Comparison of ENCODE assay signal across 23 mouse cellular contexts in the genomic region with DNA sequence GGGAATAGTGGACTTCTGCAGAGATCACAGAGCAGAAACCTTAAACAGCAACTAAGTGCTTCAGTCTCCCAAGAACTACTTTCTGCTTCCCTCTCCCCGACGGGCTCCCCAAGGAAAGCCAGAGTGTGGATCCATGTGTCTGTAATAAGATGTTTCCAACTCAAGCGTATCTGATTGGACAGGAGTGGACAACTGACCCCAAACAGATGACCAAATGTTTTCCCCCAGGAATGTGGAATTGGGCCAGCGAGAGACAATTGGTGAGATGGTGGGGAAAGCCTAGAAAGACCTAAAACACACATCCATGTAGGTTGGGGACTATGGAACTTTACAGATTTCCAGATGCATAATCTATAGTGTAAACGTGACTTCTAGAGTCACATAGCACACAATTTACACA. TPM values are rescaled to one million over a fixed set of nuclear protein-coding genes. Genes with fewer than 3 reads are reported as not detected.
DNase-seq lines count a peak whose midpoint lies in the region; ATAC-seq and TF ChIP-seq lines count a peak whose summit lies in the region.
"Had no signal": no experiment of that assay in that cellular context is flagged by ENCODE, and none has a peak within 500 bp of the region (broad histone marks: within the 10 kb centered on the region; RNA-seq: fewer than 3 reads in every experiment).

No protein-coding gene starts in this region.

- H3K4me1 ChIP-seq in forebrain, postnatal 0 days (ENCODE audit: insufficient read depth), result peaks cover 9% of the 10 kb centered on the region; the same call in 1 of the 2 replicates
- H3K4me1 ChIP-seq in forebrain, embryonic 14.5 days (ENCODE audit: control insufficient read depth, insufficient read depth, low read length), result no peaks in the 10 kb centered on the region
- H3K4me1 ChIP-seq in kidney, embryonic 15.5 days, result peaks cover 46% of the 10 kb centered on the region
- H3K4me1 ChIP-seq in embryonic facial prominence, embryonic 12.5 days, result peaks cover 41% of the 10 kb centered on the region
- H3K4me1 ChIP-seq in limb, embryonic 15.5 days, result peaks cover 47% of the 10 kb centered on the region
- H3K4me1 ChIP-seq: midbrain, embryonic 15.5 days; neural tube, embryonic 12.5 days had no signal

- WGBS in forebrain, postnatal 0 days, result 87% methylated on average over 5 of the region's 5 CpGs
- WGBS in forebrain, embryonic 14.5 days, result 89% methylated on average over 5 of the region's 5 CpGs
- 72% methylated on average over 5 of the region's 5 CpGs for WGBS in kidney, embryonic 15.5 days
- 69% methylated on average over 5 of the region's 5 CpGs for WGBS in embryonic facial prominence, embryonic 12.5 days
- WGBS in limb, embryonic 15.5 days, result 80% methylated on average over 5 of the region's 5 CpGs

- no peaks in the 10 kb centered on the region for H3K27me3 ChIP-seq in forebrain, postnatal 0 days (ENCODE audit: insufficient read depth, low read length)
- H3K27me3 ChIP-seq in forebrain, embryonic 14.5 days (replicated peaks; ENCODE audit: control insufficient read depth, insufficient read depth, low read length), result no peaks in the 10 kb centered on the region
- H3K27me3 ChIP-seq in kidney, embryonic 15.5 days, result no peaks in the 10 kb centered on the region
- no peaks in the 10 kb centered on the region for H3K27me3 ChIP-seq in embryonic facial prominence, embryonic 12.5 days
- H3K27me3 ChIP-seq in limb, embryonic 15.5 days, result no peaks in the 10 kb centered on the region
- H3K27me3 ChIP-seq: intestine, embryonic 15.5 days; midbrain, embryonic 15.5 days; neural tube, embryonic 12.5 days had no signal

- ATAC-seq in forebrain, postnatal 0 days, result no peak
- ATAC-seq in forebrain, embryonic 14.5 days, result no peak
- ATAC-seq in kidney, embryonic 15.5 days (replicated peaks; ENCODE audit: low FRiP score), result no peak
- no peak for ATAC-seq in embryonic facial prominence, embryonic 12.5 days (ENCODE audit: insufficient number of reproducible peaks, insufficient read depth, low FRiP score, low TSS enrichment)
- no peak for ATAC-seq in limb, embryonic 15.5 days (ENCODE audit: insufficient number of reproducible peaks, low FRiP score, low TSS enrichment, low read depth)
- ATAC-seq: hindbrain, embryonic 16.5 days; intestine, embryonic 15.5 days; midbrain, embryonic 15.5 days had no signal

- DNase-seq in forebrain, postnatal 0 days, result no peak
- no peak for DNase-seq in forebrain, embryonic 14.5 days (ENCODE audit: low spot score)
- DNase-seq in kidney, adult 9 months, result no peak
- DNase-seq in thymus, postnatal 4 days, result no peak
- DNase-seq: adrenal gland, adult 8-10 months; cerebellum, adult 18-20 months; cerebellum, postnatal 25 days; gastrocnemius, postnatal 36 days; kidney, adult 8-10 months; right cerebral cortex, postnatal 14 days; spleen, adult 18-20 months; thymus, postnatal 14 days had no signal

- H3K27ac ChIP-seq in forebrain, postnatal 0 days (ENCODE audit: low read depth, low read length), result peak overlapping the region; percentile 64; the same call in 1 of the 2 replicates
- H3K27ac ChIP-seq in forebrain, embryonic 14.5 days (ENCODE audit: low read depth, low read length), result no peak overlapping the region
- 0 out of 2 replicates have a peak overlapping the region, but pooled peaks have one; percentile 2 for H3K27ac ChIP-seq in kidney, embryonic 15.5 days
- peak overlapping the region; percentile 66; the same call in 1 of the 2 replicates for H3K27ac ChIP-seq in embryonic facial prominence, embryonic 12.5 days
- peak overlapping the region; percentile 24 for H3K27ac ChIP-seq in limb, embryonic 15.5 days
- H3K27ac ChIP-seq: intestine, embryonic 15.5 days; liver, embryonic 14.5 days; macrophage; midbrain, embryonic 15.5 days; neural tube, embryonic 12.5 days had no signal

- H3K4me2 ChIP-seq in forebrain, postnatal 0 days (ENCODE audit: low read depth), result no peak overlapping the region
- no peak overlapping the region for H3K4me2 ChIP-seq in forebrain, embryonic 14.5 days (ENCODE audit: low read length)
- H3K4me2 ChIP-seq in kidney, embryonic 15.5 days, result no peak overlapping the region
- no peak overlapping the region for H3K4me2 ChIP-seq in embryonic facial prominence, embryonic 12.5 days (replicated peaks)
- H3K4me2 ChIP-seq in limb, embryonic 15.5 days, result no peak overlapping the region
- H3K4me2 ChIP-seq: intestine, embryonic 15.5 days; midbrain, embryonic 15.5 days; neural tube, embryonic 12.5 days had no signal

- no peaks in the 10 kb centered on the region for H3K9me3 ChIP-seq in forebrain, postnatal 0 days (ENCODE audit: low read length)
- no peaks in the 10 kb centered on the region for H3K9me3 ChIP-seq in forebrain, embryonic 14.5 days (replicated peaks; ENCODE audit: control insufficient read depth, low read length)
- H3K9me3 ChIP-seq in kidney, embryonic 15.5 days (replicated peaks), result no peaks in the 10 kb centered on the region
- H3K9me3 ChIP-seq in embryonic facial prominence, embryonic 12.5 days, result no peaks in the 10 kb centered on the region
- H3K9me3 ChIP-seq in limb, embryonic 15.5 days, result no peaks in the 10 kb centered on the region
- H3K9me3 ChIP-seq: intestine, embryonic 15.5 days; midbrain, embryonic 15.5 days; neural tube, embryonic 12.5 days had no signal

- H3K4me3 ChIP-seq in forebrain, postnatal 0 days (ENCODE audit: low read depth, low read length), result no peak overlapping the region
- H3K4me3 ChIP-seq in forebrain, embryonic 14.5 days (ENCODE audit: low read depth, low read length), result no peak overlapping the region
- no peak overlapping the region for H3K4me3 ChIP-seq in kidney, embryonic 15.5 days (replicated peaks)
- no peak overlapping the region for H3K4me3 ChIP-seq in embryonic facial prominence, embryonic 12.5 days
- H3K4me3 ChIP-seq in limb, embryonic 15.5 days, result no peak overlapping the region
- H3K4me3 ChIP-seq: erythroblast, embryonic 14.5 days; intestine, embryonic 15.5 days; layer of hippocampus, adult 2 months; midbrain, embryonic 15.5 days; neural tube, embryonic 12.5 days had no signal

- no peaks in the 10 kb centered on the region for H3K36me3 ChIP-seq in forebrain, postnatal 0 days (ENCODE audit: insufficient read depth)
- H3K36me3 ChIP-seq in forebrain, embryonic 14.5 days (ENCODE audit: control insufficient read depth, insufficient read depth, low read length), result no peaks in the 10 kb centered on the region
- no peaks in the 10 kb centered on the region for H3K36me3 ChIP-seq in kidney, embryonic 15.5 days
- H3K36me3 ChIP-seq in embryonic facial prominence, embryonic 12.5 days, result no peaks in the 10 kb centered on the region
- no peaks in the 10 kb centered on the region for H3K36me3 ChIP-seq in limb, embryonic 15.5 days
- H3K36me3 ChIP-seq: intestine, embryonic 15.5 days; midbrain, embryonic 15.5 days; neural tube, embryonic 12.5 days had no signal

- no peak for TF ChIP-seq CTCF in forebrain, postnatal 0 days (IDR thresholded peaks at IDR 0.05; ENCODE audit: low read depth)

- H3K9ac ChIP-seq in forebrain, postnatal 0 days, result no peak overlapping the region
- no peak overlapping the region for H3K9ac ChIP-seq in forebrain, embryonic 14.5 days (ENCODE audit: low read length)
- no peak overlapping the region for H3K9ac ChIP-seq in kidney, embryonic 15.5 days
- no peak overlapping the region for H3K9ac ChIP-seq in embryonic facial prominence, embryonic 12.5 days
- H3K9ac ChIP-seq in limb, embryonic 15.5 days, result no peak overlapping the region
- H3K9ac ChIP-seq: intestine, embryonic 15.5 days; liver, embryonic 14.5 days; midbrain, embryonic 15.5 days; neural tube, embryonic 12.5 days had no signal

RNA-seq across cellular contexts. Expression of a gene that starts 32.4 kb away (rescaled TPM):
- total RNA-seq in forebrain, postnatal 0 days (2014; rRNA removed), result 93.3 and 103 TPM in 2 replicates
- polyA plus RNA-seq in forebrain, postnatal 0 days (2015; fragmentation: Nextera tagmentation; extraction: Ambion mirVana), result 138 and 141 TPM in 2 replicates
- 155 and 158 TPM in 2 replicates for polyA plus RNA-seq in forebrain, embryonic 14.5 days (2014; fragmentation: Nextera tagmentation; extraction: Ambion mirVana)
- 148 and 168 TPM in 2 replicates for polyA plus RNA-seq in kidney, embryonic 15.5 days (2015; fragmentation: Nextera tagmentation; extraction: Ambion mirVana)
- polyA plus RNA-seq in embryonic facial prominence, embryonic 12.5 days (2016; fragmentation: Nextera tagmentation; extraction: Ambion mirVana), result 163 and 167 TPM in 2 replicates
- 144 and 161 TPM in 2 replicates for polyA plus RNA-seq in limb, embryonic 15.5 days (2015; fragmentation: Nextera tagmentation; extraction: Ambion mirVana)
